Mouse (Mus musculus) cortical plate, adult 2 months (tissue): Measurements from ENCODE around the gene Ampd3.

Source experiments
- CTCF ChIP-seq: fragments of 200-500 bp; IDR thresholded peaks from 2 replicates; pipeline ENCODE4 v1.5.1; 2011; ENCODE audit warnings: mild to moderate bottlenecking, control low read depth, low read length; ENCODE audit not compliant: insufficient read depth; ENCODE audit errors: extremely low read depth
- POLR2A ChIP-seq: fragments of 200-500 bp; IDR thresholded peaks from 2 replicates; pipeline ENCODE4 v1.6.1; 2011; ENCODE audit warnings: mild to moderate bottlenecking, low read length, control low read depth; ENCODE audit not compliant: insufficient read depth; ENCODE audit errors: extremely low read depth

DNA sequence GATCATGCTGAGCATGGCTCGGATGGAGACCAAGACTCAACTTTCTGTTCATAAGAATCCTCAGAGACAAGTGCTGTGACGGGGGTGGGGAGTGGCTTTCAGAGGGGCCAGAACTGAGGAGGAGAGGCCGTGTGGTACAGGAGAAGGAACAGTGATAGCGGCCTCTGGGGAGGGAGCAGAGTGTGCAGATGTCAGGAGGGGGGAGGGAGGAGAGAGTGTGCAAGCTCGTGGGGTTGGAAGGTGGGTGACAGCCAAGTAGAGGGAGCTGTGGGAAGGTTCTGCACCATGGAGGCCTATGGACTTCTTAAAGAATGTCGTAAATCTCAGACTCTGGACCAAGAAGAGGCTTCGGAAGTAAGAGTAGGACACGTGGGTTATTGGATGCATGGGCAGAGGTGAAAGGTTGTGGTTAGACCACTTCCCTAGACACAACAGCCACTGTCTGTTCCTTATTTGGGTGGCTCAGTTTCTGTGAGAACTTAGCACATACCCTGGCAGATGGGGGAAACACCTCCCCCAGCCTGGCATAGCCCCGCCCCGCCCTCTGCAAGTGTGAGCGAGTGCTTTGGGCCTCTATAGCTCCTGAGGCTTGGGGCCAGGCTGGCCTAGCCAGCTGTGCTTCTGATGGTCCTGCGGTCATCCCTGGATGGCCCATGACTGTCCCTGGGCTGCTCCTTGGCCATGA is 28.5 kb downstream of the Ampd3 start:
- TF ChIP-seq POLR2A (no peak), CTCF (no peak)
